Mouse (Mus musculus) brain, embryonic 14.5 days (tissue): ENCODE measurements around the gene Itih3.

Source experiments
- CTCF ChIP-seq: fragments of 200-500 bp; IDR thresholded peaks from 2 replicates; pipeline ENCODE4 v1.5.1; 2012; ENCODE audit warnings: inconsistent platforms, mild to moderate bottlenecking, moderate library complexity, borderline replicate concordance; ENCODE audit not compliant: insufficient read depth, insufficient read length; ENCODE audit errors: extremely low read depth
- POLR2A ChIP-seq: fragments of 200-500 bp; IDR thresholded peaks from 2 replicates; pipeline ENCODE4 v1.6.1; 2012; ENCODE audit warnings: mild to moderate bottlenecking, inconsistent platforms, borderline replicate concordance; ENCODE audit not compliant: poor library complexity, insufficient read depth, insufficient read length, severe bottlenecking; ENCODE audit errors: extremely low read depth

GRCm38 (mm10) chr14:30886204-30886603 lies 37.4 kb downstream of the Itih3 start, which contains the start of gene Itih4:
- TF ChIP-seq CTCF = no peak
- TF ChIP-seq POLR2A = no peak
